Mouse (Mus musculus): ENCODE measurements around the gene Gga3.

DNA sequence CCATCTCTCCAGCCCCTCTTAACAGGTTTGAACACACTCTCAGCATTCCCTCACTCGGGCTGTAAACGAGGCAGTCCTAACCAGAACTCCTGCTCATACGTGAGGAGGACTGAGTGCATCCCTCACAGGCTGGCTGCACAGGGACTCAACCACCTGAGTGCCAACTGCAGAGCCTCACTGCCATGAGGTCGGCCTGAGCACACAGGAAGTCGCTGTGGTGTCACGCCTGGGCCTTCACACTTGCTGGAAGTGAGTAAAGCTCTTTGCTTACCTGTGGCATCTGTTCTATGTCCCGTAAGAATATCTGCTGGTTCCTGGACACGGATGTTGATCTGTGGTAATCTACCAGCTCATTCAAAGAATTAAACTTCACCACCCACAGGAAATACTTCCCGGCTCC lies 42.6 kb upstream of the Gga3 start:
- TF ChIP-seq CTCF (IDR thresholded peaks at IDR 0.05; ENCODE audit: low read depth, low read length) = no peak
- no peak for TF ChIP-seq EP300 (IDR thresholded peaks at IDR 0.05; ENCODE audit: insufficient read depth, low read depth, low read length)
- TF ChIP-seq POLR2A (IDR thresholded peaks at IDR 0.05; ENCODE audit: insufficient read depth, low read length) = no peak

All from ES-Bruce4 (cell line).